Mouse (Mus musculus) embryonic fibroblast, embryonic 13.5 days (primary cell): ENCODE data around the gene Mgat4a. TPM values are rescaled to one million over a fixed set of nuclear protein-coding genes. Genes with fewer than 3 reads are reported as not detected.
"Not testable (repeated sequence)": the region's sequence is repeated elsewhere in the genome, so short reads cannot be mapped to it uniquely, and the experiment has no call there.

Source experiments
- H3K27ac ChIP-seq: 2 replicates; pipeline ENCODE4 v1.5.1; 2012; ENCODE audit warnings: low read length, control low read depth, inconsistent platforms; ENCODE audit not compliant: insufficient read depth
- H3K4me1 ChIP-seq: 2 replicates; pipeline ENCODE4 v1.6.1; 2011; ENCODE audit warnings: low read length; ENCODE audit not compliant: control insufficient read depth, insufficient read depth
- H3K4me3 ChIP-seq: 2 replicates; pipeline ENCODE4 v1.5.1; 2011; ENCODE audit warnings: mild to moderate bottlenecking, control low read depth, low read length; ENCODE audit not compliant: insufficient read depth
- CTCF ChIP-seq: IDR thresholded peaks from 2 replicates; pipeline ENCODE4 v1.5.1; 2011; ENCODE audit warnings: mild to moderate bottlenecking, control low read depth, low read length, moderate library complexity, borderline replicate concordance; ENCODE audit not compliant: insufficient read depth
- POLR2A ChIP-seq: IDR thresholded peaks from 2 replicates; pipeline ENCODE4 v1.6.1; 2011; ENCODE audit warnings: low read depth, mild to moderate bottlenecking, control low read depth, low read length, moderate library complexity
- polyA plus RNA-seq: library from polyadenylated mRNA; stranded (reverse); fragments of >200 nt; gene quantifications from 2 replicates; pipeline ENCODE4 v1.2.4, GENCODE M21; 2011; ENCODE audit warnings: low read depth; ENCODE audit not compliant: missing spikeins, insufficient read length

Mgat4a gene
- polyA plus RNA-seq, 1 experiment = 2.2 TPM

DNA sequence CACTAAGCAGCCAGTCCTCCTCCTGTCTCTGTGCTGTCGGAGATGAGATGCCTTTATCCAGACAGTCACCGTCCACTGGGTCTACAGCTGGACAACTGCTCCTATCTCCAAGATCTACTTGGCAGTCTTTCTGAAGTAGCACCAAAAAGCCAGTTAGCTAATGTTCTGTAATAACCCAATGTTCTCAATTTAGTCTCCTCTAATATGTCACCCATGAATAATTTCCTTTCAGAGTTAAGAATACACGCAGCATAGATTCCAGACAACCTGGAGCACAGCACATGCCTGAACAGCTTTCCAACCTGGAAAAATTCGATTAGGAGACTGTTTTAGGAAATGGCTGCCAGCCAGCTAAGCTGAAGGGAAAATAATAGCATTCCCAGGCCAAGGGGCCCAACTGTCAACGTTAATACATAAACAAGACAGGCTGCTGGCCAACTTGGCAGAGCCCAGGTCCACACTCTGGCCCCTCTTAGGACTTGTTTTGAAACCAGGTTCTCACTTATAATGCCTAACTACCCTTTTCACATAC, 28.6 kb downstream of the Mgat4a start:
- TF ChIP-seq POLR2A (no peak), CTCF (no peak)
- Histone ChIP-seq H3K27ac (no peak overlapping the region), H3K4me3 (no peak overlapping the region), H3K4me1 (no peaks in the 10 kb centered on the region)

DNA sequence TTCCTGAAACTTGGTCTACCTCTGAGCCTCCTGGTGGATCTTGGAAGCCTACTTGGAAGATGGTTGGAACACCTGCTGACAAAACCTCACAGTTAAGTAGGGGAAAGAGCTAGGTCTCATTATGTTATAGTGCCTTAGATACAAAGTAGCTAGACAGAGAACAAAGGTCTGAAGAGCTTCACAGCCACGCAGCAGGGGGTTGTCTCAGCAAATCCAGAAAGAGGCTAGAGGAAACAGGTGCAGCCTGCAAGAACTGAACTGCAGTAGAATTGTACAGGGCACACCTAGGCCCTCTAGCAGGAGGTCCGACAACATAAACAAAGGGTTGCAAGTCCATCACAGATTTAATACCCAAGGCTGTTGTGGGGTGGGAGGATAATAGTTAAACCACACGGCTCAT, 30.6 kb downstream of the Mgat4a start:
- Histone ChIP-seq H3K4me3 (no peak overlapping the region), H3K4me1 (no peaks in the 10 kb centered on the region), H3K27ac (no peak overlapping the region)
- TF ChIP-seq POLR2A (no peak), CTCF (no peak)

DNA sequence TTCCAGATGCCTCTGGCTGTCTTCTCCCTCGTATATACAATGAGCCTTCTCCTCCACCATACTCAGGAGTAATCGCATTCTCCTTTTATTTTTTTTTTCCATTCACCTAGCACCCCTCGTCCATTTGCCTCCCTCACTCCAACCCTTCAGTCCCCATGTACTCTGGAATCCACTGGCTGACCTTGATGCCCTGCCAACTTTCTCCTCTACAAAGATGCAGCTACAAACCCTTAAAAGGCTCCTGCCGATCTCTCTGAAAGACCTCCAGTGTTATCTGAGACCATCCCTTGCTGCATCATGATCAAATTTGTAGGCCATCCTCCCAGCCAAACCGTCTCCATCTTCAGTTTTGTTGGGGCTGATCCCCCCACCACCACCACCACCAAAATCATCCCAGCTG, 31.4 kb downstream of the Mgat4a start:
- no peak overlapping the region for H3K4me3 ChIP-seq
- no peak overlapping the region for H3K27ac ChIP-seq
- TF ChIP-seq CTCF = no peak
- TF ChIP-seq POLR2A = no peak
- H3K4me1 ChIP-seq = no peaks in the 10 kb centered on the region

DNA sequence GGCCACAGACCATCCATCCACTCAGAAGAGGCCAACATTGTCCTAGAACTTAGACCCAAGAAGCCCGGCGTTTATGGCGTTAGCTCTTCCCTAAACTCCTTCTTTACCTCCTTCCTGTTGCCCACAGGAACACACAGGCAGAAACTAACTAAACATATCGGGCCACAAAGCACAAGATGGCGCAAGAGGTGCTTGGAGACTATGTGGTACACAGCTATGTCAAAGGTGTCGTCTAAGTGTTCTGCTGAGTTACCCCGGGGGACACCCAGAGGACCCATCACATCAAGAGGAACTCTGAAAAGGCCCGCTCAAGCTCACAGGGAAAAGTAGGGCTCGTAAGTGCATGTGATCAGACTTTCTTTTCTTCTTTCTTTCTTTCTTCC, 35.5 kb downstream of the Mgat4a start:
- TF ChIP-seq POLR2A = no peak
- TF ChIP-seq CTCF = no peak
- H3K4me1 ChIP-seq = no peaks in the 10 kb centered on the region
- H3K4me3 ChIP-seq = no peak overlapping the region
- no peak overlapping the region for H3K27ac ChIP-seq

DNA sequence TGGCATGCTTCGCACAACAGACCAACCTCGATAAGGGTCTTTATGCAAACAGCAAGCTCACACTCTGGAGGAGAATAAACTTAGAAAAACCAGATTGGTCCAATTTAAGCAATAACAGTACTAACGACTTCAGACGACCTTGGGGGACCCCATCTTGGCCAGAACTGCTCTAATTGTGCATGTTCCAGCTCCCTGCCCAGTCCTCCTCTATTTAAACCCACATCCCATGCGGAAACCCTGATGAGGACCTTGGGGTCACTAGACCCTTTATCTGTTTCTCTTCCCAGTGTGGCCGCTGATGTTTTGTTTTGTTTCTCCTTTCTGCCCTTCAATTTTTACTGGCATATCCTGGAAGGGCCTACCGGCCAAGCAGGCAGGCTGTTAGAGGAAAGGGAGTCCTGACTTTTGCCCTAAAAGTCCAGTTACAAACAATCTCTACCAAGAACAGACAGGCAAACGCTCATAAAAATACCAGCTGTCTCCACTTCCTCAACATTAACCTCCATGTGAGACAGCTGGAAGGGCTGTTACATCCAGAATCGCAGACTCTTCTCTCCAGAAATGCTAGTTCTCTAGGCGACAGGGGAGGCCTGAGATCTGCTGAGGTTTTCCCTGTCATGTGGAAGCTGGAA, 36.0 kb downstream of the Mgat4a start:
- Histone ChIP-seq H3K4me1 (no peaks in the 10 kb centered on the region), H3K4me3 (no peak overlapping the region), H3K27ac (no peak overlapping the region)
- TF ChIP-seq POLR2A (no peak), CTCF (no peak)

DNA sequence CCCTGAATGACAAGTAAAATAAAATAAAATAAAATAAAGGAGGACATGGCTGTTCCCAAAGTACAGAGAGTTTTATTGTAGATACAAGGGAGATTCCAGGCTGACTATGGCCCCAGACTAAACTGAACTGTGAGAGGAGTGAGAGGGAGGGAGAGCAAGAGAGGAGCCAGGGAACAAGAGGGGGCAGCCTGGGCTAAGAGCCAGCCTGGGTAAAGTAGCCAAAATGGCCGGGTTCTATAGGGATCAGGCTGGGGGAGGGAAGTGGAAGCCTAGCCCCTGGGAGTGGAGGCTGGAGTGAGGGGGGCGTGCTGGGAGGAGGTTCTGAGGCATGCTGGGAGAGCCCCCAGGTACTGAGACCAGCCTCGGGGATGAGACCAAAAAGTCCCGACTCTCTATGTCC, 37.2 kb downstream of the Mgat4a start:
- no peaks in the 10 kb centered on the region for H3K4me1 ChIP-seq
- no peak overlapping the region for H3K27ac ChIP-seq
- no peak for TF ChIP-seq CTCF
- no peak for TF ChIP-seq POLR2A
- H3K4me3 ChIP-seq = no peak overlapping the region

DNA sequence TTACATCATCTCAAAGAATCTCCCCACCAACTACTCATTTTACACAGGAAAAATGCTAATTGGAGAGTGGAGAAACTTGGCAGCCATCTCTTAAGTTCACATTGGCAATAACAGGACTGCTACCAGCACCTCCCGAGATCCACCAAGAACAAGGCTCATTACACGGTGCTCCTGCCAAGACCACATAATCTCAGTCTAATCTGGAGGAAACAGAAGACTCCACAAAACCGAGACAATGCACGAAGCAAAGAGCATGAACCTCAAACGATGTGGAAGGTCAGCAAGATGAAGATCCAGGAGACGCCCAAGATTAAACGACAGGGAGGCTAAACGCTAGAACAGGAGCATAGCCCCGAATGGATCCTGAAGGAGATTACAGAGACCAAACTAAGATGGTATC, 38.5 kb downstream of the Mgat4a start:
- H3K4me3 ChIP-seq = no peak overlapping the region
- TF ChIP-seq CTCF (no peak), POLR2A (no peak)

DNA sequence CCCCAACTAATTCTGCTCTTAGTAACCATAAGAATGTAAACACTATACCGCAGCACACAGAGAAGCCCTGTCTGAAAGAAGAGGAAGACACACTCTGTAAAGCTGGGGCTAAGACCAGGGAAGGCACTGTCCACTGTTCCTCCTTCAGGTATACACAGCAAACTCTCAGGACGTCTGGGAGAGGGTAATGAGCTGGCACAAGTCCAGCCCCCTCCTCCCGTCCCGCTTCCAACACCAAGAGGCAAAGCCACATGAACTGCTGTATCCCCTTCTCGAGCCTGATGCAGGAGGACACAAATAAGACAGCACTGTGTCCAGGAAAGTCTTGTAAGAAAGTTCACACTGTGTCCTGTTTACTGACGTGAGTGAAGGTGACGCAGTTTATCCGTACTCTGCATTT, 40.1 kb downstream of the Mgat4a start:
- H3K4me1 ChIP-seq = no peaks in the 10 kb centered on the region
- no peak for TF ChIP-seq CTCF
- TF ChIP-seq POLR2A = no peak
- no peak overlapping the region for H3K27ac ChIP-seq
- no peak overlapping the region for H3K4me3 ChIP-seq

More for the DNA sequence above, 38.5 kb downstream of the Mgat4a start:
- no peak overlapping the region for H3K27ac ChIP-seq
- no peaks in the 10 kb centered on the region for H3K4me1 ChIP-seq

DNA sequence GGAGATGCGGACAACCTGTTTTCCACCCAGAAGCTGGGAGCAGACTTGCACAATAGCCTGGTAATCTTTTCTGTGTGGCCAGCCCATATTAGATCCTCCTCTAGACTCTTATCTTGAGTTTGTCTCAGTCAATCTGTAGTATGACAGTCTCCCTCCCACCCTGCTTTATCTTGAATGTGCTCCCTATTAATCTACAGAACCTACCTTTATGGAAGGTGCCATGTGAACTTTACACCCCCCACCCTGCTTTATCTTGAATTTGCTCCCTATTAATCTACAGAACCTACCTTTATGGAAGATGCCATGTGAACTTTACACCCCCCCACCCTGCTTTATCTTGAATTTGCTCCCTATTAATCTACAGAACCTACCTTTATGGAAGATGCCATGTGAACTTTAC, 41.4 kb downstream of the Mgat4a start:
- not testable (repeated sequence) for H3K4me1 ChIP-seq, H3K4me3 ChIP-seq, H3K27ac ChIP-seq

DNA sequence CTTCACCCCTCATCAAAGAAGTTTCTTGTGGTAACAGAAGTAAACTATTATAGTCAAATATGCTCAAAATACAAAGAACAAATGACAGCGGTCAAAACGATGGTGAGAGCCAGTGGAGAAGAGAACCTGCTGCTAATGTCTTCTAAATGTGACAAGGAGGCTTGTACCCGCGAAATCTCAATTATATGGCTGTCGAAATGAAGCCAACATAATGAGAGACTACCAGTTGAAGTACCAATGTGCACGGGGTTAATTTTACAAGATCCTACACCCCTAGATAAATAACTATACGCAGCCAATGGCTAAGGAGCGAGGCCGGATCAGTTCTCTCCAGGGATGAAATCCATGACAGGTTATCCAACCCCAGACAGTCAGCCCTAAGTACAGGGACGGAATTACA, 41.9 kb downstream of the Mgat4a start:
- H3K27ac ChIP-seq = no peak overlapping the region
- TF ChIP-seq CTCF = no peak
- TF ChIP-seq POLR2A = no peak
- no peaks in the 10 kb centered on the region for H3K4me1 ChIP-seq
- H3K4me3 ChIP-seq = no peak overlapping the region

DNA sequence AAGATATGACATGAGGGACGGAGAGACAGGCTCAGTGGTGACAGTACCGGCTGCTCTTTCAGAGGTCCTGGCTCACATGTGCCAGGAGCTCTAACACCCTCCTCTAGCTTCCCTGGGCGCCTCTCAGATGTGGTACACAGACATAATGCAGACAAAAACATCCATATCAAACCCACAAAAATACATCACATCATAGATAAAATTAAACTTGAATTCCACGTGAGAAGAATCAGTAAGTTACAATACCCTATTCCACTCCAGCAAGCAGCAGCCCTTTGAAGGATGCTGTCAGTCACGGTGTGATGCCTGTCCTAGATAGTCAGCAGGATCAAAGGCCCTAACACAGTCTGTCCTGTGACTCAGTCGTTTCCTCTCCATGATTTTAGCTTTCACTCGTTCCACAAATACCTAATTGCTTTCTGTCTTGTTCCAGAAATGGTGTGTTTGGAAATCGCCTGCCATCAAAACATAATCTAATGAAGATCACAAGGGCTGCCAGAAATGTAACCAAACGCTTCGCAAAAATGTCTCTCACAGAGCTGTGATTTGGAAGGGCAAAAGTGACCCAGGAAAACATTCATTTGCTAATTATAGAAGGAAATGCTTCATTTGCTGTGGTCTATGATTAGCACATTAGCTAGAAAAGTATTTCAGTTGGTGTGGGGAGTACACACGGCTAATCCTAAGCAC, 44.1 kb downstream of the Mgat4a start:
- H3K4me1 ChIP-seq = no peaks in the 10 kb centered on the region
- H3K4me3 ChIP-seq = no peak overlapping the region
- TF ChIP-seq POLR2A (no peak), CTCF (no peak)
- no peak overlapping the region for H3K27ac ChIP-seq
